Mouse (Mus musculus): ENCODE data around the gene Gm21972.

Gene Gm21972

DNA sequence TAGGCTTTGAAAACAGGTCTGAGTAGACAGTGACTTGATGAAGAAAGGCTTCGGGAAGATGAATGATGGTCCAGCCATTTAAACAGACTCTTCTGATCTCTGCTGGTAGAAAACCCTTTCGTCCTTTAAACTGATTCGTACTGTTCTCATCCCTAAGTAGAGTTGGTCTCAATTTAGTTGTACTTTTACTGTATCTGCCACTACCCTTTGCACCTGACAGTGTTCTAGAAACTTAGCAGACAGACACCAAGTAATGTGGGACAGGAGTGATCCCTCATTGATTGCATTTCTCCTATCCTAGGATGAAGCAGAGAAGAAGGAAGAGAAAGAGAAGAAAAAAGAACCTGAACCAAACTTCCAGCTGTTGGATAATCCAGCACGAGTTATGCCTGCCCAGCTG, at the start of gene Gm21972:
Gene Gm21972, plus strand, starts transcription at position 301 of the 400 bp plus-strand sequence.
- DNase-seq = no peak

- DNase-seq = no peak
Measured at GRCm38 (mm10) chr1:86094413-86094812, 39.0 kb upstream of the Gm21972 start.

- no peak for DNase-seq
Measured at GRCm38 (mm10) chr1:86105054-86105453, 28.4 kb upstream of the Gm21972 start.

GRCm38 (mm10) chr1:86111779-86112178, 21.7 kb upstream of the Gm21972 start, which contains the start of gene Htr2b:
Htr2b (minus strand) TSS chr1:86111970.
- DNase-seq = peak; percentile 15

GRCm38 (mm10) chr1:86114141-86114540, 19.3 kb upstream of the Gm21972 start:
- DNase-seq = no peak

DNA sequence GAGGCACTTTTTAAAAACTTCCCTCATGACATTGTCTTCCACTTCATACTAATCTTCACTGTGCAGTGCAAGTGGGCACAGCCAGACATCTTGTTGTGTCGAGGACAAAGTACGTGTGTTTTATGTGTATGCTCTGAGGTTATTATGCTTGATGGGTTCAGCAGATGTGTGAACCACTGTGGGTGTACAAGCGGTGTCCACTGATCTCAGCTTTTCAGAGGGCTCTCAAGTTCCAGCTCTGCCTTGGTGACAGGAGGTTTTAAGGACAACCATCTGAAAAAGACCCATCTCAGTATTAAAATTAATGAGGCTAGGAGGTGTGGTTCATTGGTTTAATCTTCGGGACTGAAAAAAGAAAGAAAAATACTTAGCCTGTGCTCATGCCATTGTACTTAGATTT, 13.9 kb upstream of the Gm21972 start:
- DNase-seq = no peak

- no peak for DNase-seq
Measured at GRCm38 (mm10) chr1:86126036-86126435, 7.4 kb upstream of the Gm21972 start.

- DNase-seq = no peak
Measured at GRCm38 (mm10) chr1:86135315-86135714, 1.9 kb downstream of the Gm21972 start.

GRCm38 (mm10) chr1:86141081-86141480, 7.6 kb downstream of the Gm21972 start:
- DNase-seq = no peak

- DNase-seq = no peak
Measured at GRCm38 (mm10) chr1:86143165-86143564, 9.7 kb downstream of the Gm21972 start.

- no peak for DNase-seq
Measured at GRCm38 (mm10) chr1:86144001-86144944, 10.8 kb downstream of the Gm21972 start.

DNA sequence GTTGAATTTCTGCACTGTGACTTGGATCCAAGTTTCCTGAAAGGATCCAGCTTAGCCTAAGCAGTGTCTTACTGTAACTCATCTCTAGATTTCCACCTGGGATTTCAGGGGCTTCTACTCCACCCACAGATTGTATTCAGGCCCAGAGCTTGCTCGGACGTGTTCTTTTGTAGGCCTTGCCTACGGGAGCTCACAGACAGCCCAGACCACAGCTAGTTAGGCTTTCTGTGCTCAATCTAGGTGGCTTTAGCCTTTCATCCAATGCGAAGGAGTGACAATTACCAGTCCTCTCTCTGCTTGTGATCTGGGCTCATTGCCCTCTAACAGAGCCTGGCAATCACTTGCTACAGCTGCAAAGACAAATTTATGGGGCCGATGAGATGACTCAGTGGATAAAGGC, 12.9 kb downstream of the Gm21972 start:
- DNase-seq = no peak

DNA sequence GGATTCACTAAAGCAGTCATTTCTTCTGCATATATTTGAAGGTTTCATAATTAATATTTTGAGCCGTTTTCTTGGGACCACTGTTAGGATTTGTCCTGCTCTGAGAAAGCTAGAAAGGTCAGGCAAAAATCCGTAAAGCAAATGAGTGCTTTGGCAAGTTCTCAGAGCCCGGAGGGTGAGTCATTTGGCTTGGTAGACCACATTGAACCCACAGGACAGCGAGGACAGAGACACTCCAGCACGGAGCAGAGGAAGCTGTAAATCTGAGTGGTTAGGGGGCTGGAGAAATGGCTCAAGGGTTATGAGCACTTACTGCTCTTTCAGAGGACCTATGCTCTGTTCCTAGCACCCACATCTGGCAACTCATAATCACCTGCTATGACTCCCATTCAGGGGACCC, 14.1 kb downstream of the Gm21972 start:
- DNase-seq = no peak

DNA sequence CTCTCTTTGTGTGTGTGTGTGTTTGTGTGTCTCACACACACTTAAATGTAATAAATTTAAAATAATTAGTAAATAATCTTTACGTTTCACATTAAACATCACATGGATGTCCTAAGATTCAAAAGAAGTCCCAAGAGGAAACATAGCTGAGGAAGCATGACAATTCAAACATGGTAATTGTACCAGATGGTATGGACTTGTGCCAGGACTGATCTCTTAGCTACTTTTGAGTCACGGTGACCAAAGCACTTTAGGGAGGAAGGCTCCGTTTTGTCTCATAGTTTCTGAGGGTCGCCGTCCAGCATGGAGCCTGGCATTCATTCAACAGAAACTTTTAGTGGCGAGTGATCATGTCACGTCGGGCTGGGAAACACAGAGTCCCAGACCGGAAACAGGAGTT, 14.7 kb downstream of the Gm21972 start:
- DNase-seq = no peak

DNA sequence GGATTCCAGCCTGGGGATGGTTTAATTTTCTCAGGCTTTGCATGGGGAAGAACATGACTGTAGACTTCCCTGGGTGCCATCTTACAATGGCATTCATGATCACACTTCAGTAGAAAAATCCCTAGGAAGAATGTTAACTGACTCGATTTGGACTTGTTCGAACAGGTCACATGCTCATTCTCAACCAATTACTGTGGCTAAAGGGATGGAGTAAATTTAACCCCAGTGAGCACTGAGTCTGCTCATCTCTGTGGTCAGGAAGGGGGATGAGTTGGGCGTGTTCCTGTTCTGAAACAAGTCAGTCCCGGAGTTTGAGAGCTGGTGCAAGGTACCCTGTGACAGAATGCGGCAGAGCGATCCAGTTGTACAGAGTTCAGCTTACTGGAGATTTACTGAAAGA, 17.5 kb downstream of the Gm21972 start:
- no peak for DNase-seq

GRCm38 (mm10) chr1:86151376-86151775, 17.9 kb downstream of the Gm21972 start:
- DNase-seq = no peak

- DNase-seq = peak; percentile 52
Measured at GRCm38 (mm10) chr1:86152618-86153017, 19.2 kb downstream of the Gm21972 start.

DNA sequence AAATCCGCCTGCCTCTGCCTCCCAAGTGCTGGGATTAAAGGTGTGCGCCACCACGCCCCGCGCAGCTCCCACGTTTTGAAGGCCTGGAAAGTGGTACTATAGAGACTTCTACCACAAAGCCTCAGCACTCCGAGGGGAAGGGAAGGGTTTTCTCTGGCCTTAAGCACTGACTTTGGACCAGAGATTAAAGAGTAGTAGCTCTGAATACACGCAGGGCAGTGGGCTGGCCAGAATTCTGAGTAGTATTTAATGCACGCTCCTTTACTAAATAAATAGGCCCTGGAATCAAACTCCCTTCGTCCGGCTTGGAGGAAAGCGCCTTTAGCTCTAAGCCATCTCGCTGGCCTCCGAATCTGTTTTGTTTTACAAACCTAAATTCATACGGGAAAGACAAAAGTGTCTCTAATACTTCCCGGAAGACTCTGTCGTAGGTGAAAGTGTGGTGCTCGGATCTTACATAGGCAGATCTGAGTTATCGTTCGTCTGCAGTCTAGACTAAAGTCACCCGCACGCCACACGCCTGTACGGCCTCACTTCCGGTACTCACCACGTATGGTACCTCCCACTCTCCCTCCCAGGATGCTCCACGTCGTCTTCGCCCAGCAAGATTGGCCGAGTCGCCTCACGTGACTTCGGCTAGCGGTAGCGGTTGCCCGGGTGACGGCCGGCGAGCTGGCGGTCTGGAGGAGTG, 20.8 kb downstream of the Gm21972 start, which contains the start of gene Armc9:
Gene Armc9, plus strand, starts transcription at position 648 of the 691 bp plus-strand sequence.
- DNase-seq = peak; percentile 96

DNA sequence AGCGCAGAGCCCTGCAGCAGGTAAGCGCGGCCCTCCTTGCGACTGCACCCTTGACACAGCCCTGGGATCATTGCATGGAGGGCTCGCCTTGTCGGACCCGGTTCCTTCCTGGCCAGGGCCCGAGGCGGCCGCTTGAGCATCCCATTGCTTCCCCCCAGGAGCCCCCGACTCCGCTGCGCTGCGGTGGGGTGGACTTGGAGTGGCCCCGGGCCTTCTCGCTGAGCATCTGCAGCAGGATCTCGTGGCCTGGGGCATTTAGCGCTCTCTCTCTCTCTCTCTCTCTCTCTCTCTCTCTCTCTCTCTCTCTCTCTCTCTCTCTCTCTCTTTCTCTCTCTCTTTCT, 21.4 kb downstream of the Gm21972 start:
- DNase-seq = no peak

- DNase-seq = no peak
Measured at GRCm38 (mm10) chr1:86156075-86156474, 22.6 kb downstream of the Gm21972 start.

- DNase-seq = no peak
Measured at GRCm38 (mm10) chr1:86156595-86156994, 23.2 kb downstream of the Gm21972 start.

GRCm38 (mm10) chr1:86160059-86160458, 26.6 kb downstream of the Gm21972 start:
- DNase-seq = no peak

- DNase-seq = peak; percentile 78
Measured at GRCm38 (mm10) chr1:86160479-86160878, 27.0 kb downstream of the Gm21972 start.

GRCm38 (mm10) chr1:86161061-86161460, 27.6 kb downstream of the Gm21972 start:
- peak; percentile 71 for DNase-seq

All from liver (tissue).